Mouse (Mus musculus): ENCODE measurements at regions not wholly inside any gene's neighbourhood (a gene's known extent, or its start where the extent isn't known, plus 50 kb on each side); places are given as distances from the start of the nearest gene placed in this dataset.

DNA sequence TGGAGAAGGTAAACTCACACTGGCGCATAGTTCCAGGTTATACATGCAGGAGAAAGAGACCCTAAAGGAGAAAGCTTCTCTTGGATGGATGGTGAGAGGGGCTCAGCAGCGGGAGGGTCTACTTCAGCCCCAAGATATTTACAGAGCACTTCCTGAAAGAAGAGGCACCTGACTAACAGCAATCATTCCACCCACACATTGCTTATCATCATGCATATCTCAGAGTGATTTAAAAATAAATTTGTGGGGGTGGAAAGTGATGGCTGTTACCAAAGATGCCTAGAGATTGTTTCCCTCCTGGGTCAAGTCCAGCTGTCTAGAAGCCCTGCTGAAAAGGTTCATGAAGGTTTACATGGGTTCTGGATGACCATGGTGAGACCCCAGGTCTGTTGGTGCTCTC is 184.4 kb upstream of the Sesn3 start:
- TF ChIP-seq CTCF (IDR thresholded peaks at IDR 0.05; ENCODE audit: insufficient read depth, low read depth, low read length) (no peak), POLR2A (IDR thresholded peaks at IDR 0.05; ENCODE audit: insufficient read depth, low read depth, low read length) (no peak)
